Mouse (Mus musculus): ENCODE results near the gene Fat4.

DNA sequence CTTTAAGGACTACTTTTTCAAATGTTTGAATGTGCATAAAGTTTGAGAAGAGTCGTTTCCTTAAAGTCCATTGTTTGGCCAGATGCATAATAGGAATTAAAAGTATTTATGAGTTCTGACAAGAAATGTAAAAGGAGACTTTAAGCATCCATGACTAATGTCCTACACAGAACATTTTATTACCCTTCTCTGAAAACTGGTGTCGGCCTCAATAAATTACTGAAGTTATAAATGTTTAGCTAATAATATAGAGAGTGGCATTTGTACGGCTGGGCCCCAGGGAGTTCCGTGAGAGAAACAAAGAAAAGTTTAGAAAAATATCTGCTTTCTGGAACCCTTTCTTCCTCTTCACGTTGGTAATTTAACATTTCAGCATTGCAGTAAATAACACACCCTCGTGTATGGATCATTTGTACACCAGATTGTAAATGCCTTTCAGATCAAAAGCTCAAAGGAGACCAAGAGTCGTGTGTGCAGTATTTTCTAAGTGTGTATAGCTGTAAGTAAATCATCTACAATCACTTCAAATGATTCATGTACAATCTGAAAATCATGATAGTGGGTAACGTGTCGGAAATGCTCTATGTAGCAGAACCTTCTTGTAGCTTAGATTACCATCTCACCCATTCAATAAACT is 69.4 kb downstream of the Fat4 start:
- no peak for TF ChIP-seq GATA1 (IDR thresholded peaks at IDR 0.05; ENCODE audit: low read length)
- TF ChIP-seq TAL1 (IDR thresholded peaks at IDR 0.05; ENCODE audit: low read length) = no peak

Data from erythroblast, embryonic 14.5 days (primary cell).